Mouse (Mus musculus) cerebellum, postnatal 10 days (tissue): ENCODE data around the gene Ripor3.
"Not testable (repeated sequence)": the region's sequence is repeated elsewhere in the genome, so short reads cannot be mapped to it uniquely, and the experiment has no call there.

Experiments
- DNase-seq, 2 experiments: peaks; one replicate each; pipeline ENCODE4 v3.0.0; 2021; ENCODE audit warnings: mixed read lengths in 2 of 2

Ripor3 gene

DNA sequence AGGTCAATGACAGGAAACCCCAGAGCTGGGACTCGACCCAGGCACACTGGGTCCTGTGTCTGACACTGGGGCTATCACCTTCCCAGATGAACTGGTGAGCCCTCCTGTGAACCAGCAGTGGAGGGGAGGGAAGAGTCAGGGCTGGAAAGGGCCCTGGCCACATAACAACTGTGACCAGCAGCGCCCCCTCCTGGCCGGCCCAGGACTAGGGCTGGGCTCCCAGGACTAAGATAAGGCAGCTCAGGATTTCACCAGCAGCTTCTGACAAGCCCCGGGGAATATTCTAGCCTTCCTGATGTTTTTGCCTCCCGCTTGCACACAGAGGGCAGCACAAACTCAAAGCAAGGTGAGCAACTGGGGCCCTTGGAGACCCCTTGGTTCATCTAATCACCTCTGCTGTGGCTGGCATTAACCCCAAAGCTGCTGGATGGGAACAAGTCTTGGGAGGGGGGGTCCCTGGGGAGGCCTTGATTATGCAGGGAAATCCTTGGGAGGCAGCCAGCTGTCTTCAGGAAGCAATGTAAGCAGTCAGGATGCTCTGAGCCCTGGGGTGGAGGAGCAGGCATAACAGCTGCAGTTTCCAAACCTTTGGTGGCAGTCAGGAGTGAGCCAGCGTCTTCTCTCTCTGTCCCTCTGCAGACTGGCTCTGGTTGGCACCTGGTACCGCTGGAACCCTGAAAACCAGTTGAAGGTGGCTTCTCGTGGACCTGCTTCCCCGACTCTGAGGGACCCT is at the start of gene Ripor3:
TSS of gene Ripor3 (minus strand) at position 683 of the 733 bp plus-strand sequence.
- DNase-seq: peak; percentile 74 to 82

GRCm38 (mm10) chr2:168059200-168059790 is 48.9 kb upstream of the Ripor3 start:
- DNase-seq: no peak

DNA sequence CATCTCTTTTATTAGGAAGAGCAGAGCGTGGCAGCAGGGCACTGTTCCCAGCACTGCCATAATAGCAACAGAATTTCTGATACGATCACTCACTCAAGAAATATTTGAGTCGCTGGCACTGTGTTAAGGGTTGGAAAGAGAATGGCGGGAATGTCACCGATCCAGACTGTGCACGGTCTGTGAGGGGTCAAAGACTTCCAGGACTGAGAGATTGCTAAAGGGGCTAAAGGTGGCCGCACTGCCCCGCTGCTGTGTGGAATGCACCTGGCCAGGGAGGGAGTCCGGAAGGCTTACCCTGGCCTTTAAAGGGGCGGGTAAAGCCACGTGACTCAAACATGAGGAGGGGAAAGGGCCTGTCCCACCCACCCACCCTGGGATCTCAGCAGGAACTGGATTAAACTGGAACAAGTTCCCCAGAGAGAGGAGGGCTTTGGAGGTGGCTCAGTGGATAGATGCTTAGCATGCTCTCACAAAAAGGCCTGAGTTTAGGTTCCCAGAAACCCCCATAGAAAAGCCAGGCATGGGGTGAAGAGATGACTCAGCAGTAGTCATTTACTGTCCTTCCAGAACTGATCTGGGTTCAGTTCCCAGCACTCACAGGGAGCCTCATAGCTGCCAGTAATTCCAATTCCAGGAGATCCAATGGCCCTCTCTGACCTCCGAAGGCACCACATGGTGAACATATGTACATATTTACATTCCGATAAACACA is 48.2 kb upstream of the Ripor3 start:
- DNase-seq: no peak

GRCm38 (mm10) chr2:168057876-168058275 is 47.5 kb upstream of the Ripor3 start:
- DNase-seq: not testable (repeated sequence)

DNA sequence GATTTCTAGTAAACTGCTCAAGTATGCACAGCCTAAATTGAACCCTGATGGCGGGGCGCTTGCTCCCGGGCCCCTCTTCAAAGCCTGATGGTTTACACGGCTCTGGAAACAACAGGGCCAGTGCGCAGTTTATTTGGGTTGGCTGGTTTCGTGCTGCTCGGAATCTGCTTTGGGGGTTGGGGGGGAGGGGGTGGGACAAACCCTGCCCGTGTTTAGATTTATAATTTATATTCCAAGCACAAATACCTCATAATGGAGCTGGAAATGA is 46.2 kb upstream of the Ripor3 start:
- DNase-seq: no peak

- DNase-seq: no peak
These were observed 45.7 kb upstream of the Ripor3 start for GRCm38 (mm10) chr2:168055910-168056665.

DNA sequence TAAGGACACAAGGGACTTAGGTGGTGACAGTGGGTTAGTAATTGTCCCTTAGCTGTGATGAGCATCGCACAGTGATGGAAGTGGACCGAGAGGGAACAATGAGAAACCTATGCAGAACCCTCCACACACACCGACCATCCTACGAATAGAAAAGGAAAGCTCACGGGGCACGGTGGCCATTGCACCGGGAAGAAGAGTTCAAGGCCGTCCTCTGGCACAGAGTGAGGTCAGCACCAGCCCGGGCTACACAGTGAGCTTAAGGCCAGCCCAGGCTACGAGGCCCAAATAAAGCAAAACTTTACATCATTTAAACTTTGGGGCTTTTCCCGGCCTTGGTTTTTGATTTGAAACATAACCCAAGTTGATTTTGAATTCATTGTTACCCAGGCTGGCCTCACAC is 43.7 kb upstream of the Ripor3 start:
- DNase-seq: no peak

GRCm38 (mm10) chr2:168052689-168053088 is 42.3 kb upstream of the Ripor3 start:
- peak; percentile 54 to 71 for DNase-seq

- DNase-seq: no peak
These were observed 41.7 kb upstream of the Ripor3 start for GRCm38 (mm10) chr2:168052156-168052555.

- peak; percentile 37 to 41 for DNase-seq
These were observed 39.9 kb upstream of the Ripor3 start for GRCm38 (mm10) chr2:168050000-168050942.

DNA sequence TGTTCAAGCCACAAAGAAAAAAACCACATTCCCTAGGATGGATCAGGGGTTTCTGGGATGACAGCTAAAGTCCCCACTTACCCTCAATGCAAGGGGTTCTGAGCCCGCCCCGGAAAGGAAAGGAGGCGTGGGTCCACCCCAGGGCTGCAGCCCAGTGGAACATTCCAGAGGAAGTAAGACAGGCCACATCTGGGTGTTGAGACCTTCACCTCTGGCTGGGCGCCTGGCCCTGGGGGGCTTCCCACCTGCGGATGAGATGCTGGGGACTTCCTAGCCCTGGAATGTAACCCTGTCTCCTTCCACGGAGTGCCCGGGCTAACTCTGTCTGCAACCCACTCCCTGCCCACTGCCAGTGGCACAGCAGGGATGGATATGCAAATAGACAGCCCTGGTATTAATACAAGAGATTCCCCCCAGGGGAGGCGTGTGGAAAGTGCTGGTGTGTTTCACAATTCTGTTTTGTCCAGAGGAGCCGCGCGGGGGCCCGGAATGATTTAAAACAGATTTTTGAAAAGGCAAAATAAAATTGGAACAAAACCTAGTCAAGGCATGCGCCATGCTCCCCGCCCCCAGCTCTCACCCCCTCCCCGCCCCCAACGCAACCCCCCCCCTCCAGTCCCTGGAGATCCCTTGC is 38.7 kb upstream of the Ripor3 start:
- DNase-seq: no peak

DNA sequence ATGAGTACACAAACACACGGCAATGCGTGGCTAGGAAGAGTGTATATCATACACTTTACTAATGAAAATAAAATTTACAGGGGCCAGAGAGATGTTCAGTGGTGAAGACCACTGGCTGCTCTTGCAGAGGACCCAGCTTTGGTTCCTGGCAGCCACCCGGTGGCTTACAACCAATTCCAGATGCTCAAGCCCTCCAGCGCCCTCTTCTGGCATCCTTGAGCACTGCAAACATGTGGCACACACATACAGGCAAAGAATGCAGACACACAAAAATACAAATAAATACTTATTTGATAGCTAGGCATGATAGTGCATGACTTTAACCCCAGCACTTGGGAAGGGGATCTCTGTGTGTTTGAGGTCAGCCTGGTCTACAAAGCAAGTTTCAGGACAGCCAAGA is 36.0 kb upstream of the Ripor3 start:
- peak; percentile 39 to 48 for DNase-seq

- DNase-seq: peak; percentile 66 to 78
These were observed 35.4 kb upstream of the Ripor3 start for GRCm38 (mm10) chr2:168045771-168046170.

GRCm38 (mm10) chr2:168045357-168045756 is 34.9 kb upstream of the Ripor3 start:
- DNase-seq: peak in 1 of 2 experiments; percentile 34

DNA sequence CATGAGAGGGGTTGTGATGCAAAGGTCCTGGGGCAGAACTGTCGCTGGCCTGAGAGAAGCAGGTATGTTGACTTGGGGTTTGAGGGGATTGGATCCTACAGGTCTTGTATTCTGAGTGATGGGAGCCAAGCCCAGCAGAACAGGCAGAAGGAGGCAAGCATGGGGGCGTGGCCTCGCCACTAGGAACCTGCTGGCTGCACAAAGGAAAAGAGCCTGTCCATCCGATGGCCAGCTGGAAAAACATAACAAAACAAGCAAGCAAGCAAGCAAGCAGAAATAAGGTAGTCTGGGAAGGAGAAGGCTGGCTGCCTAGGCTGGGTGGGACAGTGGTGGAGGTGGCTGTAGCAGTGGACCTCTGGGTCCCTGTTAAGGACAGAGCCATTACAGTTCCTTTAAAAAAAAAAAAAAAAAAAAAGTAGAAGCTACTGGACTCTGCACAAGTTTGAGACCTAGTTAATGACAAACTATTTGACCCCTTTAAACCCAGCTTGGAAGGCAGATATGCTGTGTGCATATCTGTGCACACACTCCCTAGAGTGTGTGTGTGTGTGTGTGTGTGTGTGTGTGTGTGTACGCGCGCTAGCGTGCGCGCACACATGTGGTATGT is 34.4 kb upstream of the Ripor3 start:
- DNase-seq: no peak

DNA sequence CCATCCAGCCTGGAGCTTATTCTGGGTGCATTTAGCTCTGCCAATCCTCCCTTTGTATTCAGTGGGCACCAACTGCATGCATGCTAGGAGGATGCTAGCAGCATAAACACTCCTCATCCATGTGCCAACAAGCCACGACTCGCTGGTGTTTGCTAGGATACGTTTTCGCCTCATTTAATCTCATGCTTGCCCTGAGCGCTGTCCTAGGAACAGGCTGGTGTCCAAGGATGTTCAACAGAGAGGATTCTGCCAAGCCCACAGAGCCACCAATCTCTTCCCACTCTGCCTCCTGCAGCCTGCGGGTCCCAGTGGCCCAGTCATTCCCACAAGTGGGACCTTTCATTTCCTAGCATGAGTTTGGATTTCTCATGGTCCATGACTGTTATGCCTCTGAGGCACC is 31.6 kb upstream of the Ripor3 start:
- DNase-seq: peak; percentile 76 to 80

DNA sequence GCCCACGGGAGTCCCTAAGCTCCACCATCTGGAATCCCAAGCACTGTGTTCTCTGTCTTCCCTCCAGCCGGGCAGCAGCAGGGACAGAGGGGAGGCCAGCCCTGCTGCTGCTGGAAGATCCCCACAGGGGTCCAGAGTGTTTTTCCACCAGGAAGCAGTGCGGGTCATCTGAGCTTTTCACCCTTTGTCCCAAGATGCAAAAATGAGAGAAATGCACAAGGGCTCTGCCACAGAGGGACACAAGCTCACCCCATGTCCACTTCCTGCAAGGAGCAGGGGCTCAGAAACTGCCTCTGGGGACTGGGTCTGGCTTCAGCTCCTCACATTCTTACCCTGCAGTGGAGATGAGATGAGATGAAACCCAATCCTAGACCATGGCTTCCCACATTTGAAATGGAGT is 30.3 kb upstream of the Ripor3 start:
- no peak for DNase-seq

GRCm38 (mm10) chr2:168037063-168037462 is 26.6 kb upstream of the Ripor3 start:
- no peak for DNase-seq

GRCm38 (mm10) chr2:168035907-168036306 is 25.5 kb upstream of the Ripor3 start:
- no peak for DNase-seq

GRCm38 (mm10) chr2:168033905-168034304 is 23.5 kb upstream of the Ripor3 start:
- no peak for DNase-seq

DNA sequence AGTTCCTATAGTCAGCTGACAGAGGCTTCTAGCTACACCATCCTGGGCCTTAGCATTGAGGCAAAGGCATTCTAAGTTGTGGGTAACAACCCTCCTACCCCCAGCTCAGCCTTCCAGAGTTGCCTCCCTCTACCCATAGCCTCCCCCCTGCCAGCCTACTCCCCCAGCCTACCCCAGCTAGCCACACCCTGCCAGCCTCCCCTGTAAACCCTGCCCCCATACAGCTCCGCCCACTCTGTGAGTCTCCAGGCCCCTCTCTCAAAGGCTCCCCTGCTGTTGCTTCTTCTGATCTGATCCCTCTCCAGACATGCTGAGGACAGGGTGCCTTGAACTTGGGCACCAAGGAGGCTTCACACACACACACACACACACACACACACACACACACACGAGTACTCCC is 21.4 kb upstream of the Ripor3 start:
- no peak for DNase-seq
